Mouse (Mus musculus) ES-Bruce4 (cell line): Measurements from ENCODE around the gene Myh9.

ENCODE experiments used
- CTCF ChIP-seq: IDR thresholded peaks from one replicate; pipeline ENCODE4 v1.8.1; 2011; ENCODE audit warnings: low read depth, low read length
- POLR2A ChIP-seq: IDR thresholded peaks from one replicate; pipeline ENCODE4 v1.8.1; 2011; ENCODE audit warnings: low read length; ENCODE audit not compliant: insufficient read depth

DNA sequence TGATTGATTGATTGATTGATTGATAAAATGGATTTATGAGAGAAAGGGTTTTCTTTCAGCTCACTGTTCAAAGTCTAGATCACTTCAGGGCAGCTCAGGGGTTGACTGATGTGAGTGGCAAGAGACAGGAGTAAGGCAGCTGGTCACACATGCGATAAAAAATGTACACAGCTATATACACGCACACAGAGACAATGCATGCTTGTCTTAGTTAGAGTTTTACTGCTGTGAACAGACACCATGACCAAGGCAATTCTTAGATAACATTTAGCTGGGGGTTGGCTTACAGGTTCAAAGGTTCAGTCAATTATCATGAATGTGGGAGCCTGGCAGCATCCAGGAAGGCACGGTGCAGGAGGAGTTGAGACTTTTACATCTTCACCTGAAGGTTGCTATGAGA, 31.0 kb upstream of the Myh9 start:
- TF ChIP-seq POLR2A (no peak), CTCF (no peak)
